Mouse (Mus musculus) megakaryocyte, adult 5-6 weeks (primary cell): ENCODE results near the gene Neurl4. TPM values are rescaled to one million over a fixed set of nuclear protein-coding genes. Genes with fewer than 3 reads are reported as not detected.
A peak's percentile ranks its signal among the peaks of the same experiment; 100 is the strongest.
"Not testable (repeated sequence)": the region's sequence is repeated elsewhere in the genome, so short reads cannot be mapped to it uniquely, and the experiment has no call there.

ENCODE experiments used
- ATAC-seq: 2 replicates; pipeline ENCODE4 v1.8.0; 2016; ENCODE audit warnings: mild to moderate bottlenecking, inconsistent platforms; ENCODE audit not compliant: poor library complexity, severe bottlenecking
- total RNA-seq, 2 experiments: library from RNA; stranded (forward) in 1 of 2; stranded (reverse) in 1 of 2; fragments of 153-499, 151-499 nt in 1 of 2; fragments of 221-1000, 200-1000 nt in 1 of 2; gene quantifications; 2 replicates each; pipeline versions ENCODE4 v1.2.3 to v1.2.4; 2015 to 2017

Gene Neurl4
- total RNA-seq (2015): 7.1 and 9.9 TPM in 2 replicates
- total RNA-seq (2017): 11.9 and 18.9 TPM in 2 replicates

GRCm38 (mm10) chr11:69900471-69901405 lies at the start of gene Neurl4, which contains the start of gene 2810408A11Rik:
Gene Neurl4, plus strand, starts transcription at chr11:69901072.
Gene 2810408A11Rik, minus strand, starts transcription at chr11:69900987.
- peak; percentile 85 for ATAC-seq

- peak; percentile 23 for ATAC-seq
Observed at GRCm38 (mm10) chr11:69853994-69854393, 46.9 kb upstream of the Neurl4 start.

- ATAC-seq: no peak
Observed at GRCm38 (mm10) chr11:69854680-69855079, 46.2 kb upstream of the Neurl4 start.

DNA sequence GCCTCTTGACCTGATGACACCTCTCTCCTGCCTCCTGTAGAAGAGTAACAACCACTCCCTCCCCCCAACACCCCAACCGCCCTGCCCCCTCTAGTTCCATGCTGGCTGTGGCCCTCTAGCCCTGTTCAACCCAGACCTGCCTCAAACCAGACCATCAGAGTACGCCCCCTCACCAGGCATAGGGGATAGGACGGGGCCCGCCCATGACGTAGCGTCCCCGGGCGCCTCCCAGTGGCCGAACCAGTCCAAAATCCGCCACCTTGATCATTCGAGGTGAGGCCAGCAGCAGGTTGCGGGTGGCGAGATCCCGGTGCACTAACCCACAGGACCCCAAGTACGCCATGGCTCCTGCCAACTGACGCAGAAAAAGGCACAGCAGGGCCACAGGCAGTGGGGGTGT lies 45.5 kb upstream of the Neurl4 start:
- ATAC-seq: peak; percentile 72

DNA sequence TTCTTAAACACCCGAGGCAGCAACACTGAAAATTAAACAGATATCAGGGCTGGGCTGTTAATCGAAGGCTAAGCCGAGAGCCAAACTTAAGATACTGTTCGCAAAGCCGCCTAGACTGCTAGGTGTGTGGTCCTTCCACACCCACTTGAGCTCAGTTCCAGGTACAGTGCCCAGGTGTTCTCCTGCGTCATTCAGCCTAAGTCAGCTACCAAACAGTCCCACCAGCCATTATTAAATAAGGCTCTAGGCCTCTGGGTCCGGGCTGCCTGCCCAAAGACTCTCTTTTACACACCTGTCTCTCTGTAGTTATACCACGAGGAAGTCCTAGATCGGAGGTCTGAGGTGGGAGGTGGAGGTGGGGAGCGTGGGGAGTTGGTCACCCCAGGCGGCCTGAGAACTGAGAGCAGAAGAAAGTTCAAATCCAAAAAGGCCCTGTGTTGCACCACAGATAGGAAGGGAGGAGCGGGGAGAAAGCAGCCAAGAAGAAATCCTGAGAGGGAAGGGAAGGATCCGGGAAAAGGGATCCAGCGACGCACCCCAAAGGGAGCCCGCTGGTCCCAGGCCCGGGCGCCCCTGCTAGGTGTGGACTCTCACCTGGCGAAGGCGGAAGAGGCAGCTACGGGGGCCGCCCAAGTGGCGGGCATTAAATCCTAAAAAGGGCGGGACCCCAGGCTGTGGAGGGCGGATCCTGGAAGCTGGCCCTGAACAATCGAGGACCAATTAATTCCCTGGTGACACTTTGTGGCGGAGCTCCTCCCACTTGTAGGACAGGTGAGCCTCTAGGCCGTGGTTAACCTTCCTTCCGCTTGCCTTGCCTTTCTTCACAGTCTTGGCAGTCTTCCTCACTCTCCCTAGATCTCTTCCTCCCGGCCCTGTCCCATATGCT lies 42.5 kb upstream of the Neurl4 start, which contains the start of gene Tnk1:
Gene Tnk1, minus strand, starts transcription at position 618 of the 886 bp plus-strand sequence.
- ATAC-seq: no peak

DNA sequence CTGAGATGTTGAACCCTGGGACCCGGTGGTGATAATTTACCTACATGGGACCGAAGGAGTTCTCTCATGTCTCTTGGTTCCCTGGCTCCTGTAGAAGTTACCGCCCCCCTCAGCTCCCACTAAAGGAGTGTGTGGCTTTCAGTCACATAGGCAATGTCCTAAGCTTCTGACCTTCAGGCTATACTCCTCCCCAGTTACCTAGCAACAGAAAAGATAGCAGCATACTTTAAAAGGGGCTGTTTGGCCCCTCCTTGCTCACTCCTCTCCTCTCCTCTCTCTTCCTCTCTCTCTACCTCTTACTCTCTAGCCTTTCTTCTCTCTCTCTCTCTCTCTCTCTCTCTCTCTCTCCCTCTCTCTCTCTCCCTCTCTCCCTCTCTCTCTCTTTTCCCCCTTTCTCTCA lies 37.1 kb upstream of the Neurl4 start:
- ATAC-seq: not testable (repeated sequence)

GRCm38 (mm10) chr11:69864138-69864860 lies 36.6 kb upstream of the Neurl4 start:
- ATAC-seq: no peak

DNA sequence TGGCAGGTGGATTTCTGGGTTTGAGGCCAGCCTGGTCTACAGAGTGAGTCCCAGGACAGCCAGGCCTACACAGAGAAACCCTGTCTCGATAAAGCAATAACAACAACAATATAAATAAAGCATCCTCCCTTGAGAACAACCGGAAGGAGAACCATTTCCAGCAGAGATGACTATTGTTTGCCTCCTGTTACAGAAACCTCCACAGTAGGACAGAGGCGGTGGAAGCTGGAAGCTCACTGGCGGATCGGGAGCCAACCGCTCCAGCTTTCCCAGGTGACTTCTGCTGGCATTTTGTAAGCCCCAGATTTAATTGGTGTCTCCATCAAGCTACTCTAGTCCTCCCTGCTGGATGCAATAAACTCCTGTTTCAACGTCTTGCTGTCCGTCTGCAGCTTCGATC lies 35.3 kb upstream of the Neurl4 start:
- ATAC-seq: no peak

GRCm38 (mm10) chr11:69867335-69867734 lies 33.5 kb upstream of the Neurl4 start:
- ATAC-seq: no peak

DNA sequence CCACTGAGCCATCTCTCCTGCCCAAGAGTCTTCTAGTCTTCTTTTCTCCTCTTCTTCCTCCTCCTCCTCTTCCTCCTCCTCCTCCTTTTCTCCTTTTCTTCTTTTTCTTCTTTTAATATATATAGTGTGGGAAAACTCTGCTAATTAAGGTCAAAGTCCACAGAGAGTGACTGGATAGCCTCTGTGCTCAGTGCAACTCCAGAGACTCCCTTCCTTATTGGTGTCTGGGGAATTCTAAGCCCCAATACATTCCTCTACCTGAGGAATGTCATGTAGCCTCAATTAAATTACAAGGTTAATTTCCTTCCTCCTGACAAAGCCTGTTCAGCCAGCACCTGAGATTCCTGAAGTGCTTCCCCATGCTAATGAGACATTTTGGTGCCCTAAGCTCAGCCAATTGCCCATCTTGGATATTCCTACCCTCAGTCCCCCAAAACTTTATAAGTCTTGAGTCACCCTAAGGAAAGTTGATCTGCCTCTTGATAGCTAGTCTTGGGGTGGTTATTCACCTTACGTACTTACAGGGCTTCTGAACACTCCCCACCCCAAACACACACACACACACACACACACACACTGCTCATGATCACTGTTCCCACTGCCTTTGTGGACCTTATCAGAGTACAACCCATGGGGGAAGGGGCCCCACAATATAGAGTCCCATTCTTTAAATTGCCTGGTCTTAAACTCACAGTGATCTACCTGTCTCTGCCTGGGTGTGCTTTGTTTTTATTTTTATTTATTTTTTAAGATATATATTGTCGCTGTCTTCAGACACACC lies 30.4 kb upstream of the Neurl4 start:
- ATAC-seq: no peak

GRCm38 (mm10) chr11:69871822-69872221 lies 29.1 kb upstream of the Neurl4 start:
- ATAC-seq: no peak

DNA sequence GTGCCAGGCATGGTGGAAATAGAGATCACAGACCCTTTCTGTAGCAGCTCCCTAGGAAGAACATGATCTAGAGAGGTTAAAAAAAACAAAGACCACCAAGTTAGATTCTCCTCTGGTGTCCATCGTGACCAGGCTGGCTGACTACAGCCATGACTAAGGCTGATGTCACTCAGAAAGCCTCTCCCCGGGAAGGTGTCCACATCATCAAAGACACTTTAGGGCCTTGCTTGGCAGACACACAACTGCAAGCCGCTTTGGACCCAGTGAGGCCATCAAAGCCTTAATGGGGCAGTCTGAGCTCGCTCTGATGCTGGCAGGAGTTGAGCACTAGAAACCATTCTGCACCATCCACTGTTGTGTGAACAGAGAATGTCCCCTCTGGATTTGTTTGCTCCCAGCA lies 28.4 kb upstream of the Neurl4 start:
- no peak for ATAC-seq

GRCm38 (mm10) chr11:69876186-69876585 lies 24.7 kb upstream of the Neurl4 start:
- no peak for ATAC-seq

- peak; percentile 55 for ATAC-seq
Observed at GRCm38 (mm10) chr11:69876867-69877266, 24.0 kb upstream of the Neurl4 start.

DNA sequence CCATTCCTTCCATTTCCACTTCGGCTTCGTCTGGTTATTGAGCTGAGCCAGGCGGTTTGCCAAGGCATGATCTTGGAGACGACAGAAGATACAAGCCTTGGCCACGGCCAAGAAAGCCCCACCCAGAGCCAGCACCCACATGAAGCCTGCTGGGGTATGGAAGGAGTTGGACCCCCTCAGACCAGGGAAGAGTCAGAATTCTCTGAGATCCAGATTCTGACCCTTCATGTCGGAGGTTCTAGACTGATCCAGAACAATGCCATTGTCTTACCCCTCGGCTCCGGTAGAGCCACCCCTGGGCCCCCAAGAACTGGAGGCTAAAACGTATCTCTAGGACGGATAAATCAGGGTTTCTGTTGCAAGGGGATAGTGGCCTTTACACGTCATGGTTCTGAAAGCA lies 23.0 kb upstream of the Neurl4 start, which contains the start of gene Tmem95:
Gene Tmem95, minus strand, starts transcription at position 141 of the 400 bp plus-strand sequence.
- ATAC-seq: no peak

- ATAC-seq: no peak
Observed at GRCm38 (mm10) chr11:69878399-69878798, 22.5 kb upstream of the Neurl4 start.

DNA sequence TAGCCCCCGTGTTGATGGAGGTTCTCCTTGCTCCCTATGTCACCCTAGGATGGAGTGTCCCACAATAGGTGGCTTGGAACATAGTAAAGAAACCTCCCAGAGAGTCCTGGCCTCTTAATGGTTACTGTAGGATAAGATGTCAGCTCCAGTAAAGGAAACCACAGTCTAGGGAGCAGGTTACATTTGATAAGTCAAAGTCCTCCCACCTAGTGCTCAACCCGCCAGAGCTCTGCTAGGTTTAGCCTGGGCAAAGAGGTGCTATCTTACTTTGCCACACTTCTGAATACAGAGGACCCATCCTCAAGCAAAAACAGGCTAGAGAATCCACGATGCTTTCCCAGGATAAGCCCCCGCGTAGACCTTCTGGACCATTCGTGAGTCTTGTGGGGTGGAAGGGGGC lies 21.9 kb upstream of the Neurl4 start:
- no peak for ATAC-seq

DNA sequence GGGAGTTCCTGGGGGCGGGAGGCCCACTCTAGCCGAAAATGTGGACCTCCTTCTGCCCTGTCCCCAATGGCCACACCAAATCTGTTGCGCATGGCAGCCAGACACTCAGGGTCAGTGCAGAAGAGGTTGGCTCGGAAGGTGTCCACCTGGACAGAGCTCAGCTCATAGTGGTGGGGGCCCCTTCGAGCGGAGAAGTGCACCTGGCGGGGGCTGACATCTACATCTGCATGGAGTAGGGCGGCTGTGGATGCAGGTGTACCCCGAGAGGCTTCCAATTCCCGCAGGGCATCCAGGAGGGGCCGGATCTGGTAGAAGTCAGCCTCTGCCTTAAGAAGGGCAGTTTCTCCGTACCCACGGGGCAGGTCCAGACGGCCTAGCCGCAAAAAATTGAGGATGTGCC lies 21.2 kb upstream of the Neurl4 start:
- ATAC-seq: no peak

DNA sequence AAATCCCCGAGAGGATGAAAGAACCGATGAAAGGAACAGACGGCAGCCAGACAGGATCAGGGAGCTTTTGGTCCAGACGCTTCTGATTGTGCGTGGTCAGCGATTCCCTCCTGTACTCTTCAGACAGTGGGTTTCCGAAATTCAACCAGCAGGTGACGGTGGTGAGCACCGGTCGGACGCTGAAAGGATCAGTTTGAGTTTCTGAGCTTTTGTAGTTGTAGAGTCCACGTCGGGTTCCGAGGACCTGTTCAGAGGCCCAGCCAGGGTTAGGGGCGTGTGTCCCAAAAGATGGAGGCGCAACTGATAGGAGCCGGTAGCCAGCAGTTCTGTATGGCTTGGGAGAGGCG lies 20.4 kb upstream of the Neurl4 start:
- ATAC-seq: peak; percentile 43
